Mouse (Mus musculus) c-Kit-positive CD71-positive TER-119-positive erythroid progenitor cells, embryonic 14.5 days (primary cell): ENCODE measurements around the gene Htr2a.

Source experiments
- DNase-seq: peaks from one replicate; pipeline ENCODE4 v3.0.0-alpha.2; 2013; ENCODE audit warnings: low spot score

The Htr2a gene

GRCm38 (mm10) chr14:74640819-74641381, at the start of gene Htr2a:
Gene Htr2a, plus strand, starts transcription at chr14:74640840.
- no peak for DNase-seq

DNA sequence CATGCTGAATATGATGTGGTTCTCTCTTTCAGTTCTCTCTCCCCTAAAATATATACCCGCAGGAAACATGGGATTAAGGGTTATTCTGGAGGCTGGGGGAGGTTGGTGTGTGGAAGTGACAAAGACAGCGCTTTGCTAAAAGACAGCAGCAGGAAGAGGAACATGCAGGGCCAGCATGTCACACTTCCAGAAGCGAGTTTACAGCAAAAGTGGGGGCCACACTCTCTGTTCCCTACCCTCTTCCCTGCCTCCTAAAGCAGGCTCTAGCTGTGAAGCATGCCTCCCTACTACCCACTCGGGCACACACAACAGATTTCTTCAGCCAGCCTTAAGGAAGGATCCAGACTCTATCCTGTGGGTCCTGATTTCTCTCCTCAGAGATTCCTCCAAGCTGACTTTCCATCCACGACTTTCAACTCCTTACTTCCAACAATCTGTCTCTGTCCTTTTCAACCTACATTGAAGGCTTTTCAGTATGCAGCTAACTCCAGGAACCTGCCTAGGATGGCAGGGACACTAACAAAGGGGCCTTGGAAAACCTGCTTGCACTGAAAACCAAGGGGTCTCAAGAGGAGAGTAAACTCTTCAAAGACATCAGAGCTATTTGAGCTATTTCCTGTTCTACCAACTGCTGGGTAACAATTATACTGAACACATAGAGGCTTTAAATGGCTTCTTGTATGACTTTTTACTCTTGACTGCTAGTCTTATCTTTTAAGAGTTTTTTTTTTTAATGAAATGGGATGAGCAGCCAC, 39.1 kb upstream of the Htr2a start:
- no peak for DNase-seq

DNA sequence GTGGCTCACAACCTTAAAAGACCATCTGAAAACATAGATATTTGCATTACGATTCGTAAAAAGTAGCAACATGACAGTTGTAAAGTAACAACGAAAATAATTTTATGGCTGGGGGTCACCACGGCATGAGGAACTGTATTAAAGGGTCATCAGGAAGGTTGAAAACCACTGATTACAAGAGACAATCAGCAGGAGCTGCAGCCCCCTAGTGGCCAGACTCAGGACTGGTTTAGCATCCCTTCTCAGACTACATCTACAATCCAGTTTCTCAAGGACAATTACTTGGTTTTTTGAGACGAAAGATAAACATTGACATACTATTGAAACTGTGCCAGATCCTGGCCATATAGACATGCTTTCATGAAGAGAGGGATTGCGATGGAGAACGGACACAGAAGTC, 38.1 kb upstream of the Htr2a start:
- DNase-seq, result peak; percentile 5

GRCm38 (mm10) chr14:74603131-74603766, 37.4 kb upstream of the Htr2a start:
- no peak for DNase-seq

GRCm38 (mm10) chr14:74611326-74611725, 29.3 kb upstream of the Htr2a start:
- DNase-seq, result no peak

DNA sequence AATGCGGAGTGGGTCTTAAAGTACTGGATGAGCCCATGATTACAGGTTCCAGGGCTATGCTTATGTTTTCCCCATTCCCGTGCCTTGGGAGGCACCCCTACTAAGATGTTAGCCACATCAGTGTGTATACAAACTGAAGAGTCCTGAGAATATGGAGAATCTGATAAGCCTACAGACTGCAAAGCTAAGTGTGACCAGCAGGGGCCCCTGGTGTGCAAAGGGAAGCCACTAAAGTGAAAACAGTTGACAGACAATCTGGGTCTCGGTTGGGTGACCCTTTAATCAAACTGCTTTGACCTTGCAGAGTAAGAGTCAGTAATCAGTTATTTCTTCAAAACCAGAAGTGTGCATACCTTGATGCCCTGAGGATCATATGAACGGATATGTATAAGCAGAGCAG, 21.8 kb upstream of the Htr2a start:
- DNase-seq, result peak; percentile 28

DNA sequence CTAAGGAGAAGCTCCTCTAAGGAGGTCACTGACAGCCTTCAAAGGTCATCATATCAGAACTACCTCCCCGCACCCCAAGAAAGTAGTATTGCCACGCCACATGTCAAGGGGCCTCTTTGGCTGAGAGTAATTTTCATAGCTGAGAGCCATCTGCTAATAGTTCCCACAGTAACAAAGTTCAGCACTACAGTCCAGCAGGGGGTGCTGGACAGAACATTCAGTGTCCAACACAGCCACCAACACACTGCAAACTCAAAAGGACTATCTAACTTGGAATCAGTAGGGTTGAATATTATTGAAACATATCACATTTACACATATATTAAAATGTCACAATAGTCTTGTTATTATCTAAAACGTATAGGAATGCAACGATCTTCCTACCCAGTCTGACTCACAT, 2.6 kb upstream of the Htr2a start:
- DNase-seq, result no peak

DNA sequence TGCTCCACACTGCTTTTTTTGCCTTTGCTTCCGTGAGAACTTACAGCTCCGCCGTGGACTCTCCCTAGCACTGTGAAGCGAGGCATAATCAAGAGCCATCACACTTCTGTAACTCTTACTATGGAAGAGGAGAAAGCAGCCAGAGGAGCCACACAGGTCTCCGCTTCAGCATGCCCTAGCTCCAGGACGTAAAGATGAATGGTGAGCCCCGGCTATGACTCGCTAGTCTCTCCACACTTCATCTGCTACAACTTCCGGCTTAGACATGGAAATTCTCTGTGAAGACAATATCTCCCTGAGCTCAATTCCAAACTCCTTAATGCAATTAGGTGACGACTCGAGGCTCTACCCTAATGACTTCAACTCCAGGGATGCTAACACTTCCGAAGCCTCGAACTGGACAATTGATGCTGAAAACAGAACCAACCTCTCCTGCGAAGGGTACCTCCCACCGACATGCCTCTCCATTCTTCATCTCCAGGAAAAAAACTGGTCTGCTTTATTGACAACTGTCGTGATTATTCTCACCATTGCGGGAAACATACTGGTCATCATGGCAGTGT, 1.1 kb downstream of the Htr2a start:
- DNase-seq, result no peak

DNA sequence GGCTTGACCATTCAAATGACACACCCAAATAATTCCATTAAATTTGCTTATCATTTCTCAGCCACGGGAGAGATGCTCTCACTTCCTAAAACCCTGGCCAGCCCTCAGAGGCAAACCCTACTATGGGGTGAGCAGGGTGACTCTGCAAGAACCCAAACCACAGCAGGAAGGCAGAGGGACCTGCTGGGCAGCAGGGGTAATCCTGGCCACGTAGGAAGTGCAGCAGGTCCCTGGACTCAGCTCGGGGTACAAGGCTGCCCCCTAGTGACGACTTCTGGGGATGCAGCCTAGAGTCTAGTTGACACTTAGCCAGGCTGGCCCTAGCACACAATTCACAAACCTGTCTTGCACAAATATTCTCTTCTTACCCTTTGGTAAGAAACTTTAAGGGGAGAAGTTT, 2.7 kb downstream of the Htr2a start:
- peak; percentile 80 for DNase-seq

DNA sequence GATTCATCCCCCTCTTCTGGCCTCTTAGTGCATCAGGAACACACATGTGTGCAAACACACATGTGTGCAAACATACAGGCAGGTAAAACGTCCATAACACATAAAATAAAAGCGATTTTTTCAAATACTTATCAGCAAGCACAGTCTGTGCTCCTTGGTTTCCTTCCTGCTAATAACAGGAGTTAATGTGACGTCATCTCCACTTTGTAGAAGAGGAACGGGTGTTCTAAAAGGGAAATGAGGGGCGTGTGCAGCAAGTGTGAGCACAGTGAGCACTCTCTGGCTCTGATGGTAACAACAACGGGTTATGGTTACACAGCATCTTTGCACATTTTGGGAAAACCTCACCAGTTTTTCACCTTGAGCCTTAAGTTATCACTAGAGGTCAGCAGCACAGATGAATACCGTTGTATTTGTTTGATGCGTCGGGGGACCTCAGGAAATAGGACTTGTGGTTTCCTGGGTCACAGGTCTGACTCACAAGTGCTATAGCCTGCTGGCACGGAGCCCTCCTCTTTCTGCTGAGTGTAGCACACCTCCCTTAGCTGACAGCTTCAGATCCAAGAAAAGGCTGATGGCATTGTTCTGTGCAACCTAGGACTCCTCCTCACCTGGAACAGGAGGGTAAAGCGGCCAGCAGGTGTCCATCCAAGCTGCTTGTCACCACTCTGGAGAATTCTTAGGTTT, 5.6 kb downstream of the Htr2a start:
- no peak for DNase-seq

- DNase-seq, result no peak
These were observed 9.4 kb downstream of the Htr2a start for GRCm38 (mm10) chr14:74650001-74650400.

GRCm38 (mm10) chr14:74651678-74652077, 11.0 kb downstream of the Htr2a start:
- DNase-seq, result no peak

DNA sequence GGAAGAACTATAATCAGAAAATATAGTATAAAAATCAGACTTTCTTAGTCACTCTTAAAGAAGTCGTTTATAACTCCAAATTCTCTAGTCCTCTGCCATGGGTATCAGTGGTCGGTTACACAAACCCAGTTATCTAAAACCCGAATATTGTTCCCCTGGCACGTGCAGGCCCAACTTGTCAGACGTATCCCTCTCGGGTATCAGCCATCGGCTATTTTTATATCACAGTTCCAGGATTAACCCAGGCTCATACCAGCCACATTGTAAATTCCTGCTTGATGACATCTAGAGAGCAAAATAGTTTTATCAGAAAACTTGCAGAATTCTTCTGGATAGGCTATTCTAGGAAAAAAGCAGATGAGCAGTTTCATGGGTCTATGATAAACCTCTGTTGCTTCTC, 16.6 kb downstream of the Htr2a start:
- no peak for DNase-seq

DNA sequence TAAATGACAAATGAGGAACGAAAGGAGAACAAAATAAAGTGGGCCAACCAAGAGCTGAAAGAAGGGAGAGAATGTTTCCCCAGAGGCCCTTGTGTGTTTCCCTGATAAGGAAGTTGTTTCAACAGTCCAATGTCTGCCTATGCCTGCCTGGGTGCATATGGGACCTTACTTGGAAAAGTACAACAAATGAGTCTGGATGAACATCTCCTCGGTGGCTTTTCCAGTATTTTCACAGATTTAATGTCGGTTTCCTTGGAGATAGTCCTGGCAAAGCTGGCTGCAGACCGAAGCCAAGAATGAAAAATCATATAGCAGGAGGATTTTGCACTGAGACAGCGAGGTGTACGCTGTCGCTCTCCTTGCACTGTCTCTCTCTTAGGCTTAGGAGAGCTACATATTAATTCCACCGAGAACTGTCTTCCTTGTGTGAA, 18.8 kb downstream of the Htr2a start:
- DNase-seq, result no peak

DNA sequence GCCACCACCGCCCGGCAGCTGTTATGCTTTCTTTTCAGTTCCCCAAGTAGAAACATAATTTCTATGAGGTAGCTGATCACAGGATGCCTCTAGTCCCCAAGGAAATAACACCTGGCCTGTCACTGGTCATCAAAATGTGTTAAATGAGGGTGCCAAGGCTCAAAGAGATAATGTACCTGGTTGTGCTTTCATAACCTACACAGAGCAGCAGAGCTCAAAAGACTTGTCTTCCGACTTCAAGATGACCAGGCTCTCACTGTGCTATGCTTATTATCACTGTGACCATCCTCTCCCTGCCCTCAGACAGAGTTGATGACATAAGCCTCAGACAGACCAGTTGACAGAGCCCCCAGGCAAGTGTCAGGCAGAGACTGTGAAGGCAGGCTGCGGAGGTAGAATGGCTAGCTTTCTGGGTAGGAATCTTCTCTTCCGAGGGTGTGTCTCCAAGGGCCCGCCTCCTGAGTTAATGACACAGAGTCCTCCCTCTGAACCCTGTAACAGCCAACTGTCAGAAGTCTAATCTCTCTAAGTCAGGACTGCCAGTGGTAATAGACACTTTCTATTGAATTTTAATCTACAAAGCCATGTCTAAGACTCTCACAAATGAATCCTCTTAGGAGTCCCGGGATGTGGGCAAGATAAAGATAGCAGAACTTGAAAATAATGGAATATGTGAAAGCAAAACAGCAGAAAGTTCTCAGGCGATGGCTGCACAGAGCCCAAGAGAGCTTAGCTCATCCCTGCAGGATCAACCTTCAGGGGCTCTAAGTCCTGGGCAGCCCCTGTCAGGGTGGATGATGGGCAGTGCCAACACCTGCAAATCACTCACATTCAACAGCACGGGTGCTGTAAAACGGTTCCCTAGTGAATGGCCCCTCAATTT, 31.7 kb downstream of the Htr2a start:
- peak; percentile 78 for DNase-seq

- DNase-seq, result no peak
These were observed 32.3 kb downstream of the Htr2a start for GRCm38 (mm10) chr14:74673020-74673350.

DNA sequence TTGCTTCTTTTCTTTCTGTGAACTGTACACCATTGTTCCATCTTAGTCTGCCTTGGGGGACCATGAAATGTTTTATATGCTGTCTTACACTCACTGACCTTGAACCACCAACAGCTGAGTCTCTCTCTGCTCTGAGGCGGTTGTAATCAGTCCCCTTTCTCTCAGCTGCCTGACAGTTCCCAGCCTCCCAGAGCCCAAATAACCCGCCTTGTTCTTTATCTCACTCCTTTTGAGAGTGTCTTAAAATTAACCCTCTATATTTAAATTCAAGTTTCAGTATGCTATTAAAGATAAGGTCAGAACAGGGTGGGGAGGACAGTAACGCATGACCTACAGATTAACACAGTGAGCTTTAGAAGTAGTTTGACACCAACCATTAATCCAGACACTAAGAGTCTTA, 32.9 kb downstream of the Htr2a start:
- DNase-seq, result peak; percentile 58

GRCm38 (mm10) chr14:74679841-74680240, 39.2 kb downstream of the Htr2a start:
- DNase-seq, result no peak

- no peak for DNase-seq
These were observed 43.8 kb downstream of the Htr2a start for GRCm38 (mm10) chr14:74684298-74684978.

GRCm38 (mm10) chr14:74691963-74692362, 51.3 kb downstream of the Htr2a start:
- DNase-seq, result no peak

DNA sequence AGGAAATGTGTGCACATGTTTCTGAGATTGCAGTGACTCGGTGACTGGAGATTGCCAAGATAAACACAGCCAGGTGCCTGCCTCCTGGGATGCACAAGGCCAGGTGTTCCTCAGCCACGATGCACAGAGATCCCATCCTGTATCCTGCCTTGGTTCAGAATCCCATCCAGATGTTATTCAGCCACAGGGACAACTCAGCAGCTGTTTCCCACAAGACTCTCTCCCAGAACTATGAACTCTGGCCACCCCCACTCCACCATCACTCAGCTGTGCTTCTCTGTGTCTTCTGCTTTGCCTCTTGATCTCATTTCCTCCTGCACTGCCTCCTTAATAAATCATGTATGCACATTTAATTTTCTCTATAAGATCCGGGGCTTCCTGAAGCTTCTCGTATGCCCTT, 56.1 kb downstream of the Htr2a start:
- DNase-seq, result no peak
